Mouse (Mus musculus): ENCODE measurements around the gene Cdh1. TPM values are rescaled to one million over a fixed set of nuclear protein-coding genes. Genes with fewer than 3 reads are reported as not detected.

The Cdh1 gene
- polyA plus RNA-seq, 1 experiment from 2014 or later = 6.9 TPM

GRCm38 (mm10) chr8:106617196-106617595 is 14.0 kb downstream of the Cdh1 start:
- H3K9me3 ChIP-seq = no peaks in the 10 kb centered on the region
- 20% methylated on average over 6 of the region's 6 CpGs for WGBS
- no peaks in the 10 kb centered on the region for H3K27me3 ChIP-seq (replicated peaks)

GRCm38 (mm10) chr8:106617865-106618264 is 14.7 kb downstream of the Cdh1 start:
- 75% methylated on average over 6 of the region's 6 CpGs for WGBS
- no peak overlapping the region for H3K9ac ChIP-seq
- no peaks in the 10 kb centered on the region for H3K36me3 ChIP-seq (replicated peaks)
- H3K27me3 ChIP-seq (replicated peaks) = no peaks in the 10 kb centered on the region
- no peak for ATAC-seq (replicated peaks)
- no peak overlapping the region for H3K4me3 ChIP-seq
- no peaks in the 10 kb centered on the region for H3K4me1 ChIP-seq
- no peak overlapping the region for H3K4me2 ChIP-seq
- H3K9me3 ChIP-seq = no peaks in the 10 kb centered on the region
- H3K27ac ChIP-seq = no peak overlapping the region

More at GRCm38 (mm10) chr8:106617196-106617595, 14.0 kb downstream of the Cdh1 start:
- no peaks in the 10 kb centered on the region for H3K4me1 ChIP-seq
- H3K36me3 ChIP-seq (replicated peaks) = no peaks in the 10 kb centered on the region
- no peak overlapping the region for H3K27ac ChIP-seq
- H3K9ac ChIP-seq = no peak overlapping the region
- ATAC-seq (replicated peaks) = no peak
- no peak overlapping the region for H3K4me2 ChIP-seq
- H3K4me3 ChIP-seq = no peak overlapping the region

GRCm38 (mm10) chr8:106618324-106618723 is 15.2 kb downstream of the Cdh1 start:
- no peak overlapping the region for H3K9ac ChIP-seq
- ATAC-seq (replicated peaks) = no peak
- H3K4me1 ChIP-seq = no peaks in the 10 kb centered on the region
- H3K27me3 ChIP-seq (replicated peaks) = no peaks in the 10 kb centered on the region
- no peaks in the 10 kb centered on the region for H3K9me3 ChIP-seq
- no peak overlapping the region for H3K27ac ChIP-seq
- 67% methylated on average over 6 of the region's 6 CpGs for WGBS
- H3K36me3 ChIP-seq (replicated peaks) = no peaks in the 10 kb centered on the region
- no peak overlapping the region for H3K4me3 ChIP-seq
- no peak overlapping the region for H3K4me2 ChIP-seq

GRCm38 (mm10) chr8:106619549-106620245 is 16.5 kb downstream of the Cdh1 start:
- no peak overlapping the region for H3K4me3 ChIP-seq
- H3K4me1 ChIP-seq = no peaks in the 10 kb centered on the region
- H3K4me2 ChIP-seq = no peak overlapping the region
- H3K9me3 ChIP-seq = no peaks in the 10 kb centered on the region
- H3K9ac ChIP-seq = no peak overlapping the region
- H3K27ac ChIP-seq = no peak overlapping the region
- 55% methylated on average over 9 of the region's 9 CpGs for WGBS
- no peaks in the 10 kb centered on the region for H3K27me3 ChIP-seq (replicated peaks)
- H3K36me3 ChIP-seq (replicated peaks) = no peaks in the 10 kb centered on the region
- ATAC-seq (replicated peaks) = no peak

- H3K27me3 ChIP-seq (replicated peaks) = no peaks in the 10 kb centered on the region
- no peaks in the 10 kb centered on the region for H3K36me3 ChIP-seq (replicated peaks)
- H3K4me1 ChIP-seq = no peaks in the 10 kb centered on the region
- H3K4me3 ChIP-seq = no peak overlapping the region
- H3K4me2 ChIP-seq = no peak overlapping the region
- H3K9ac ChIP-seq = no peak overlapping the region
- WGBS = 79% methylated on average over 2 of the region's 2 CpGs
- no peak overlapping the region for H3K27ac ChIP-seq
- H3K9me3 ChIP-seq = no peaks in the 10 kb centered on the region
- ATAC-seq (replicated peaks) = no peak
These were observed 17.3 kb downstream of the Cdh1 start for GRCm38 (mm10) chr8:106620488-106620887.

GRCm38 (mm10) chr8:106623016-106623415 is 19.9 kb downstream of the Cdh1 start:
- H3K27me3 ChIP-seq (replicated peaks) = no peaks in the 10 kb centered on the region
- no peak overlapping the region for H3K9ac ChIP-seq
- 73% methylated on average over 5 of the region's 5 CpGs for WGBS
- no peak overlapping the region for H3K27ac ChIP-seq
- H3K9me3 ChIP-seq = no peaks in the 10 kb centered on the region
- no peaks in the 10 kb centered on the region for H3K36me3 ChIP-seq (replicated peaks)
- no peaks in the 10 kb centered on the region for H3K4me1 ChIP-seq
- no peak overlapping the region for H3K4me3 ChIP-seq
- no peak overlapping the region for H3K4me2 ChIP-seq
- ATAC-seq (replicated peaks) = no peak

- no peak for ATAC-seq (replicated peaks)
- H3K4me2 ChIP-seq = no peak overlapping the region
- no peak overlapping the region for H3K4me3 ChIP-seq
- H3K4me1 ChIP-seq = no peaks in the 10 kb centered on the region
- 98% methylated on average over 3 of the region's 3 CpGs for WGBS
- H3K27ac ChIP-seq = no peak overlapping the region
- H3K9me3 ChIP-seq = no peaks in the 10 kb centered on the region
- no peak overlapping the region for H3K9ac ChIP-seq
- H3K27me3 ChIP-seq (replicated peaks) = no peaks in the 10 kb centered on the region
- no peaks in the 10 kb centered on the region for H3K36me3 ChIP-seq (replicated peaks)
These were observed 20.3 kb downstream of the Cdh1 start for GRCm38 (mm10) chr8:106623451-106623850.

- no peak overlapping the region for H3K4me2 ChIP-seq
- H3K9ac ChIP-seq = no peak overlapping the region
- H3K27me3 ChIP-seq (replicated peaks) = no peaks in the 10 kb centered on the region
- ATAC-seq (replicated peaks) = no peak
- no peaks in the 10 kb centered on the region for H3K9me3 ChIP-seq
- H3K27ac ChIP-seq = no peak overlapping the region
- no peaks in the 10 kb centered on the region for H3K4me1 ChIP-seq
- no peak overlapping the region for H3K4me3 ChIP-seq
- no peaks in the 10 kb centered on the region for H3K36me3 ChIP-seq (replicated peaks)
These were observed 20.8 kb downstream of the Cdh1 start for GRCm38 (mm10) chr8:106623954-106624353.

- Histone ChIP-seq H3K27me3 (replicated peaks) (no peaks in the 10 kb centered on the region), H3K27ac (no peak overlapping the region), H3K4me3 (no peak overlapping the region), H3K4me2 (no peak overlapping the region), H3K36me3 (replicated peaks) (no peaks in the 10 kb centered on the region), H3K9me3 (no peaks in the 10 kb centered on the region), H3K9ac (no peak overlapping the region), H3K4me1 (no peaks in the 10 kb centered on the region)
- no peak for ATAC-seq (replicated peaks)
- 80% methylated on average over 3 of the region's 3 CpGs for WGBS
These were observed 21.6 kb downstream of the Cdh1 start for GRCm38 (mm10) chr8:106624743-106625142.

GRCm38 (mm10) chr8:106626096-106626865 is 23.1 kb downstream of the Cdh1 start:
- no peak overlapping the region for H3K9ac ChIP-seq
- no peaks in the 10 kb centered on the region for H3K9me3 ChIP-seq
- no peak overlapping the region for H3K4me3 ChIP-seq
- no peak for ATAC-seq (replicated peaks)
- no peaks in the 10 kb centered on the region for H3K36me3 ChIP-seq (replicated peaks)
- no peak overlapping the region for H3K4me2 ChIP-seq
- H3K27me3 ChIP-seq (replicated peaks) = no peaks in the 10 kb centered on the region
- no peak overlapping the region for H3K27ac ChIP-seq
- WGBS = 57% methylated on average over 9 of the region's 9 CpGs
- H3K4me1 ChIP-seq = no peaks in the 10 kb centered on the region

GRCm38 (mm10) chr8:106628291-106628964 is 25.3 kb downstream of the Cdh1 start:
- Histone ChIP-seq H3K9ac (no peak overlapping the region), H3K4me2 (no peak overlapping the region), H3K4me1 (no peaks in the 10 kb centered on the region), H3K27me3 (replicated peaks) (no peaks in the 10 kb centered on the region), H3K4me3 (no peak overlapping the region), H3K36me3 (replicated peaks) (no peaks in the 10 kb centered on the region), H3K9me3 (no peaks in the 10 kb centered on the region), H3K27ac (no peak overlapping the region)
- WGBS = 86% methylated on average over 11 of the region's 11 CpGs
- no peak for ATAC-seq (replicated peaks)

- no peak overlapping the region for H3K9ac ChIP-seq
- ATAC-seq (replicated peaks) = no peak
- no peak overlapping the region for H3K4me2 ChIP-seq
- no peaks in the 10 kb centered on the region for H3K36me3 ChIP-seq (replicated peaks)
- no peaks in the 10 kb centered on the region for H3K27me3 ChIP-seq (replicated peaks)
- no peak overlapping the region for H3K4me3 ChIP-seq
- no peaks in the 10 kb centered on the region for H3K9me3 ChIP-seq
- WGBS = 76% methylated on average over 5 of the region's 5 CpGs
- H3K27ac ChIP-seq = no peak overlapping the region
- H3K4me1 ChIP-seq = no peaks in the 10 kb centered on the region
These were observed 26.3 kb downstream of the Cdh1 start for GRCm38 (mm10) chr8:106629456-106629855.
